Comparison of ENCODE assay signal across 22 mouse cellular contexts in genomic region chr4:91587541-91588059, GRCm38 (mm10).
"Had no signal": no experiment of that assay in that cellular context is flagged by ENCODE, and none has a peak within 500 bp of the region (broad histone marks: within the 10 kb centered on the region; RNA-seq: fewer than 3 reads in every experiment).

No protein-coding gene starts in this region.

- ATAC-seq: intestine, embryonic 15.5 days; liver, postnatal 0 days; lung, postnatal 0 days had no signal

- H3K4me2 ChIP-seq: intestine, embryonic 15.5 days; kidney, embryonic 15.5 days; limb, embryonic 12.5 days; limb, embryonic 15.5 days; liver, embryonic 11.5 days; lung, embryonic 14.5 days; neural tube, embryonic 12.5 days; neural tube, embryonic 15.5 days had no signal

- H3K9me3 ChIP-seq: intestine, embryonic 15.5 days; kidney, embryonic 15.5 days; limb, embryonic 12.5 days; limb, embryonic 15.5 days; neural tube, embryonic 12.5 days; neural tube, embryonic 15.5 days had no signal

- DNase-seq: kidney, adult 11 months; kidney, adult 8-10 months; kidney, postnatal 10 days; kidney, postnatal 36 days; layer of hippocampus, postnatal 36 days; liver, postnatal 0 days; lung, embryonic 14.5 days; thymus, adult 2 months; thymus, postnatal 14 days; thymus, postnatal 4 days had no signal

- H3K4me3 ChIP-seq: intestine, embryonic 15.5 days; kidney, embryonic 15.5 days; left cerebral cortex, adult 2 months; limb, embryonic 12.5 days; limb, embryonic 15.5 days; neural tube, embryonic 12.5 days; neural tube, embryonic 15.5 days had no signal

- H3K9ac ChIP-seq: intestine, embryonic 15.5 days; kidney, embryonic 15.5 days; limb, embryonic 12.5 days; limb, embryonic 15.5 days; liver, embryonic 14.5 days; liver, postnatal 0 days; lung, embryonic 14.5 days; neural tube, embryonic 12.5 days; neural tube, embryonic 15.5 days had no signal

- H3K4me1 ChIP-seq: intestine, embryonic 15.5 days; kidney, embryonic 15.5 days; limb, embryonic 12.5 days; limb, embryonic 15.5 days; neural tube, embryonic 12.5 days; neural tube, embryonic 15.5 days had no signal

- H3K27me3 ChIP-seq: intestine, embryonic 15.5 days; kidney, embryonic 15.5 days; limb, embryonic 12.5 days; limb, embryonic 15.5 days; neural tube, embryonic 12.5 days; neural tube, embryonic 15.5 days had no signal

- H3K27ac ChIP-seq: intestine, embryonic 15.5 days; kidney, embryonic 15.5 days; left cerebral cortex, adult 2 months; limb, embryonic 12.5 days; limb, embryonic 15.5 days; liver, embryonic 14.5 days; macrophage; neural tube, embryonic 12.5 days; neural tube, embryonic 15.5 days; stomach, postnatal 0 days had no signal

- H3K36me3 ChIP-seq: intestine, embryonic 15.5 days; kidney, embryonic 15.5 days; limb, embryonic 12.5 days; limb, embryonic 15.5 days; neural tube, embryonic 12.5 days; neural tube, embryonic 15.5 days had no signal
